Mouse (Mus musculus): ENCODE data around the gene Mllt3. TPM values are rescaled to one million over a fixed set of nuclear protein-coding genes. Genes with fewer than 3 reads are reported as not detected.

Mllt3 gene
- 5.1 and 27.2 TPM in 2 replicates for total RNA-seq (2014; rRNA removed; ENCODE audit: low replicate concordance)
- polyA plus RNA-seq (2015; fragmentation: Nextera tagmentation; extraction: Ambion mirVana), result 13.5 and 14.6 TPM in 2 replicates

DNA sequence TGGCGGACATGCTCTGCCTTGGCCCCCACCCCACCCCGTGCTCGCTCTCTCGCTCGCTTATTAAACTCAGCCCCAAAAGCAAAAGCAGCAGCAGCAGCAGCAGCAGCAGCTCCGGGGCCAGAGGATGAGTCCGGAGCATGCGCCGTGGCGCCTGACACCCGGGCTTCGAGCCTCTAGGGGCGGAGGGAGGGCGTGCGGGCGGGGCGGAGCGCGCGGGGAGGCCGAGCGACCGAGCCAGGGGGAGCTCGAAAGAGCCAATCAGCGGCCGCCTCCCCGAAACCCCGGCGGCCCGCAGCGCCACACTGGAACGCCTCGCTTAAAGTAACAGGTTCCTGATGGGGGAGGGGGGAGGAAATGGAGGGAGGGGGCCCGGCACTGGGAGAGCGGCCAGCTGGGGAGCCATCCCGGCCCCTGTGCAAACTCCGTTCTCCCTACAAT is at the start of gene Mllt3:
Gene Mllt3 (minus strand): TSS at position 149 of the 438 bp plus-strand sequence.
- peak within 1 kb of the TSS; percentile 98 for H3K4me2 ChIP-seq (ENCODE audit: low read depth, low read length)
- DNase-seq (ENCODE audit: low spot score), result peak; percentile 96
- peak; percentile 94 for ATAC-seq (ENCODE audit: insufficient read depth, low read depth)
- H3K9ac ChIP-seq (replicated peaks; ENCODE audit: low read depth, low read length), result peak within 1 kb of the TSS; percentile 80
- TF ChIP-seq EP300 (IDR thresholded peaks at IDR 0.05; ENCODE audit: low read depth) (no peak), CTCF (IDR thresholded peaks at IDR 0.05; ENCODE audit: low read depth) (no peak)
- WGBS, result under 1% methylated on average over 37 of the region's 37 CpGs
- 0 out of 2 replicates have a peak, but pooled peaks cover 4% of the 10 kb centered on the region for H3K36me3 ChIP-seq (replicated peaks; ENCODE audit: control insufficient read depth, insufficient read depth, low read length)
- no peaks in the 10 kb centered on the region for H3K9me3 ChIP-seq (replicated peaks; ENCODE audit: control insufficient read depth, low read length)
- H3K27me3 ChIP-seq (ENCODE audit: control insufficient read depth, insufficient read depth, low read length), result no peaks in the 10 kb centered on the region
- 0 out of 2 replicates have a peak, but pooled peaks cover 3% of the 10 kb centered on the region for H3K4me1 ChIP-seq (ENCODE audit: control insufficient read depth, insufficient read depth)
- peak within 1 kb of the TSS; percentile 82 for H3K27ac ChIP-seq (ENCODE audit: low read depth)
- peak within 1 kb of the TSS; percentile 94 for H3K4me3 ChIP-seq (ENCODE audit: low read depth, low read length)

DNA sequence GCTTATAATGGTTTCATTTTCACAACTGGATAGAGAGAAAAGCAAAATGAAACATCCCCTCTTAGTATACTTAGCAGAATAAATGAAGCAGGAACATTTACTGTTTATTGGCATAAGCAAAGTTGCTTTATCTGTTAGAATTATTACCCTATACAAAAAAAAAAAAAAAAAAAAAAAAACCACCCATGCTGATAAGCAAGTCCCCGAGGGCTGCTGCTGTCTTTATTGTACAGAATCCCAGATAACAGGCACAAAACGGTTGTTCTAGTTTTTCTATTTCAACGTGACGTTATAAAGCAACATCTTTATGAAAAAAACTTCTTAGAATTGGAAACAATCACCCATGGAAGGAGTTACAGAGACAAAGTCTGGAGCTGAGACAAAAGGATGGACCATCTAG is 49.2 kb upstream of the Mllt3 start:
- no peak overlapping the region for H3K4me2 ChIP-seq (ENCODE audit: low read depth, low read length)
- TF ChIP-seq CTCF (IDR thresholded peaks at IDR 0.05; ENCODE audit: low read depth) (no peak), EP300 (IDR thresholded peaks at IDR 0.05; ENCODE audit: low read depth) (no peak)
- no peaks in the 10 kb centered on the region for H3K9me3 ChIP-seq (replicated peaks; ENCODE audit: control insufficient read depth, low read length)
- no peaks in the 10 kb centered on the region for H3K4me1 ChIP-seq (ENCODE audit: control insufficient read depth, insufficient read depth)
- no peak overlapping the region for H3K9ac ChIP-seq (replicated peaks; ENCODE audit: low read depth, low read length)
- H3K36me3 ChIP-seq (replicated peaks; ENCODE audit: control insufficient read depth, insufficient read depth, low read length), result no peaks in the 10 kb centered on the region
- no peak for ATAC-seq (ENCODE audit: insufficient read depth, low read depth)
- H3K27me3 ChIP-seq (ENCODE audit: control insufficient read depth, insufficient read depth, low read length), result no peaks in the 10 kb centered on the region
- no peak for DNase-seq (ENCODE audit: low spot score)
- H3K27ac ChIP-seq (ENCODE audit: low read depth), result no peak overlapping the region
- no peak overlapping the region for H3K4me3 ChIP-seq (ENCODE audit: low read depth, low read length)
- WGBS, result 60% methylated on average over 4 of the region's 4 CpGs

DNA sequence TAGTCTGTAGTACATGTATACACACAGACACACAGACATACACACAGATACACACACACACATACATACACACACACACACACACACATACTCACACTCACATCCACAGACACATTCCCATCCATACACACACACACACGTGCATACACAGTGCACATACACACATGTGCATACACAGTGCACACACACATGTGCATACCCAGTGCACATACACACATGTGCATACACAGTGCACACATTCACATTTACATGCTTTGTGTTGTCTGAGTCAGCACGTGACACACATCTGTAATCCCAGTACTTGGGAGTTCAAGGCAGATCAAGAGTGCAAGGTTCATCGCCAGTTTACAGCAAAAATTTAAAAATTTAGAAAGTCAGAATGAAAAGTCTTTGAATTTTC is 48.7 kb upstream of the Mllt3 start:
- no peak for TF ChIP-seq EP300 (IDR thresholded peaks at IDR 0.05; ENCODE audit: low read depth)
- no peak for TF ChIP-seq CTCF (IDR thresholded peaks at IDR 0.05; ENCODE audit: low read depth)
- Histone ChIP-seq H3K4me2 (ENCODE audit: low read depth, low read length) (no peak overlapping the region), H3K36me3 (replicated peaks; ENCODE audit: control insufficient read depth, insufficient read depth, low read length) (no peaks in the 10 kb centered on the region), H3K9ac (replicated peaks; ENCODE audit: low read depth, low read length) (no peak overlapping the region), H3K27ac (ENCODE audit: low read depth) (no peak overlapping the region), H3K27me3 (ENCODE audit: control insufficient read depth, insufficient read depth, low read length) (no peaks in the 10 kb centered on the region), H3K4me1 (ENCODE audit: control insufficient read depth, insufficient read depth) (no peaks in the 10 kb centered on the region), H3K4me3 (ENCODE audit: low read depth, low read length) (no peak overlapping the region), H3K9me3 (replicated peaks; ENCODE audit: control insufficient read depth, low read length) (no peaks in the 10 kb centered on the region)
- DNase-seq (ENCODE audit: low spot score) (no peak), ATAC-seq (ENCODE audit: insufficient read depth, low read depth) (no peak)
- 85% methylated on average over 3 of the region's 3 CpGs for WGBS

DNA sequence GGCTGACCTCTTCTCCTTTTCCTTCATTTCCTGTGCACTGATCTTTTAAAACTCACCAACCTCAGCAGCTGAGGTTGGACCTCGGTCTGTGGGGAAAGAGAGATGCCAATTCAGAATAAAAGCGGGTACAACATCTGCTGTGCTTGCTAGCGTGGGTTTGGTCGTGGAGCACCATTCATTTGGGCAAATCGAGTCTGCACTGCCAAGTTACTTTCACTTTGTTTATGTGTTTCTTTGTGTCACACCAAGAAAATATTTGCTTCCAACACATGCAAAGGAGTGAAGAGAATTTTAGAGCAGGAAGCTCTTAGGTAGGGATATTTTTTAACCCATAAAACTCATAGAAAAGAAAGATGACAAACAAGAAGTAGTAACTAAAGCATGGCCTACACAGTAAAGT is 48.3 kb upstream of the Mllt3 start:
- Histone ChIP-seq H3K9me3 (replicated peaks; ENCODE audit: control insufficient read depth, low read length) (no peaks in the 10 kb centered on the region), H3K4me2 (ENCODE audit: low read depth, low read length) (no peak overlapping the region), H3K27me3 (ENCODE audit: control insufficient read depth, insufficient read depth, low read length) (no peaks in the 10 kb centered on the region), H3K27ac (ENCODE audit: low read depth) (no peak overlapping the region), H3K9ac (replicated peaks; ENCODE audit: low read depth, low read length) (no peak overlapping the region), H3K4me1 (ENCODE audit: control insufficient read depth, insufficient read depth) (no peaks in the 10 kb centered on the region), H3K36me3 (replicated peaks; ENCODE audit: control insufficient read depth, insufficient read depth, low read length) (no peaks in the 10 kb centered on the region), H3K4me3 (ENCODE audit: low read depth, low read length) (no peak overlapping the region)
- WGBS, result 77% methylated on average over 5 of the region's 5 CpGs
- DNase-seq (ENCODE audit: low spot score) (no peak), ATAC-seq (ENCODE audit: insufficient read depth, low read depth) (no peak)
- TF ChIP-seq CTCF (IDR thresholded peaks at IDR 0.05; ENCODE audit: low read depth) (no peak), EP300 (IDR thresholded peaks at IDR 0.05; ENCODE audit: low read depth) (no peak)

DNA sequence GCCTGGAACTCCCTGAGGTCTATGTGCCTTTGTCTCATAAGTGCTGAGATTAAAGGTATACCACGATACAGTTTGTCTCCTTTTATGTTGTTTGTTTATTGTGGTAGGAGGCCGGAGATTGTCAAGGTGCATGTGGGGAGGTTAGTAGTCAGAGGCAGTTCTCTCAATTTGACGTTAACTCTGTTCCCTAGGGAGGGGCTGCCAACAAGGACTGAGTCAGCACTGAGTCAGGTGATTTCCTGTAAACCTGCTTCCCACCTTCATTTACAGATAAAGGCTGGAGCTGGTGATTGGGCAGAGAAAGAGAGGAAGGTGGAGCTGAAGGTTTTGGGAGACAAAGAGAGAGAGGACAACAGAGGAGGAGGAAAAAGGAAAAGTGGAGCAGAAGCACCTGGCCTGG is 45.8 kb upstream of the Mllt3 start:
- Histone ChIP-seq H3K27me3 (ENCODE audit: control insufficient read depth, insufficient read depth, low read length) (no peaks in the 10 kb centered on the region), H3K27ac (ENCODE audit: low read depth) (no peak overlapping the region), H3K9ac (replicated peaks; ENCODE audit: low read depth, low read length) (no peak overlapping the region), H3K4me3 (ENCODE audit: low read depth, low read length) (no peak overlapping the region), H3K9me3 (replicated peaks; ENCODE audit: control insufficient read depth, low read length) (no peaks in the 10 kb centered on the region), H3K36me3 (replicated peaks; ENCODE audit: control insufficient read depth, insufficient read depth, low read length) (no peaks in the 10 kb centered on the region), H3K4me1 (ENCODE audit: control insufficient read depth, insufficient read depth) (no peaks in the 10 kb centered on the region), H3K4me2 (ENCODE audit: low read depth, low read length) (no peak overlapping the region)
- TF ChIP-seq CTCF (IDR thresholded peaks at IDR 0.05; ENCODE audit: low read depth) (no peak), EP300 (IDR thresholded peaks at IDR 0.05; ENCODE audit: low read depth) (no peak)
- no peak for ATAC-seq (ENCODE audit: insufficient read depth, low read depth)
- DNase-seq (ENCODE audit: low spot score), result no peak
- WGBS, result 63% methylated on average over 3 of the region's 3 CpGs

DNA sequence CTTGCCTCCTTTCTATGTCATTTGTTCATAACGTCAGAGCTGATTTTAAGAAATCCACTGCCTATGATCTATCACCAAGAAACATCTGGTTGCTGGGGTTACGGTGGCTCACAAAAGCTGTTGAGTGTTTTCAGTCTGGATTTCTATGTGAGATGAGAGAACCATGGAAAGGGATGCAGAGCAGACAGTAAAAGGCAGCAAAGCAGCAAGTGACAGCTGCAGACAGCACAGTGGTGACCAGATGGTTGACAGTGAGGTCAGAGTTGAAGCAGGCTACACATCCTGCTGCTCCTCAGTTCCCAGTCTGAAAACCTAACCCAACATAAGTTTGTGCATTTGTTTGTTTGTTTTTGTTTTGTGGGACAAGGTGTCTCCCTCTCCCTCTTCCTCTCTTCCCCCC is 42.2 kb upstream of the Mllt3 start:
- no peaks in the 10 kb centered on the region for H3K9me3 ChIP-seq (replicated peaks; ENCODE audit: control insufficient read depth, low read length)
- H3K4me2 ChIP-seq (ENCODE audit: low read depth, low read length), result no peak overlapping the region
- no peak overlapping the region for H3K27ac ChIP-seq (ENCODE audit: low read depth)
- no peak for TF ChIP-seq CTCF (IDR thresholded peaks at IDR 0.05; ENCODE audit: low read depth)
- no peaks in the 10 kb centered on the region for H3K4me1 ChIP-seq (ENCODE audit: control insufficient read depth, insufficient read depth)
- H3K4me3 ChIP-seq (ENCODE audit: low read depth, low read length), result no peak overlapping the region
- ATAC-seq (ENCODE audit: insufficient read depth, low read depth) (no peak), DNase-seq (ENCODE audit: low spot score) (no peak)
- 79% methylated on average over 2 of the region's 2 CpGs for WGBS
- no peak overlapping the region for H3K9ac ChIP-seq (replicated peaks; ENCODE audit: low read depth, low read length)
- no peaks in the 10 kb centered on the region for H3K27me3 ChIP-seq (ENCODE audit: control insufficient read depth, insufficient read depth, low read length)
- no peaks in the 10 kb centered on the region for H3K36me3 ChIP-seq (replicated peaks; ENCODE audit: control insufficient read depth, insufficient read depth, low read length)

Measured in heart, postnatal 0 days (tissue).